Mouse (Mus musculus): ENCODE measurements at regions not wholly inside any gene's neighbourhood (a gene's known extent, or its start where the extent isn't known, plus 50 kb on each side); places are given as distances from the start of the nearest gene placed in this dataset.

DNA sequence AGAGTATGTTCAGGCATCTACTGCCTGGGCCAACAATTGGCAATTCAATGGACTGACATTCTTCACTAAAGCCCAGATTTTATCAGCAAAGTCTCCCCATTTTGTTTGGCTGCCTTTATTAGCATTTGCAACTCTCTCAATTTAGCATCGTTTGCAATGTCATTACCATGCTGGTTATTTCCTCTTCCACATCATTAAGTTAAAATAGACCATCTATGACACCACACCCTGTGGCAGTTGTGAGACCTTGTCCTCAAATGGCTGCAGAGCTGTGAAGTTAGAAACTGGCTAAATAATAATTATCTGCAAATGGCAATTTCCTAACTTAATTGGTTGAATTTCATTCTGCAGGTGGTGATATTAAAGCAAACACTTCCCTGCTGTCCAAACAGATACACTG is 381.8 kb downstream of the H2al1n start:
- no peak for DNase-seq
- intact Hi-C loops (cut with DNase I), result no loop called here

DNA sequence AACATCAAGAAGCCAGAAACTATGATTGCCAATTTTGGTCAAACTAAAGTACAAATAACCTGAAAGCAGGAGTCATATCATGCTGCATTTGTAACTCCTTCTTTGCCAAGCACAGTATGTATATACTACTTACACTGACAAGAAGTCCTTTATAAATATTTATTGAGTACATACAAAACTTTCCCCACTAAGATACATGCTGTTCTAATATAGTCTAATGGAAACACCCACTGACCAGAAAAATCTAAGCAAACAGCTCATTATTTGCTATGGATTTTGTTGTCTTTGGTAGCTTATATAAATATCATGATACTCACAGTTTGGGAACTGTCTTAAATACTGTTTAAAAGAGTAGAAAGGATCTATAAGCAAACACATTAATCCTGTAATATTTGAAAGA is 385.9 kb downstream of the H2al1n start:
- no peak for DNase-seq
- intact Hi-C loops (cut with DNase I), result no loop called here

DNA sequence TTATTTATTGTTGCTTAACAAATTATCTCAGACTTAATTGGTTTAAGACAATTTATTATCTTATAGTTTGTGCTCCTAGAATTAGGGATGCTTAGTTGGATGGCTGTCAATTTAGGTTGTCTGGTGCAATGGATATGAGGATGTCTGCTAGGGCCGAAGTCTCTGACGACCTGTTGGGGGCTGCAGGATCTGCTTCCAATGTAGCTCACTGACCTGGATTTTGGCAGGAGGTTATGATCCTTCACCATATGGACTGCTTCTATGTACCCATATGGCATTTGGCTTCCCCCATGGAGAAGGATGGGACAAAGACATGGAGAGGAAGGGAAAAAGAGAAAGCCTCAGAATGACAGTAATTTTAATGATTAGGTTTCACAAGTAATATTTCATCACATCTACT is 391.0 kb downstream of the H2al1n start:
- intact Hi-C loops (cut with DNase I), result no loop called here
- no peak for DNase-seq

DNA sequence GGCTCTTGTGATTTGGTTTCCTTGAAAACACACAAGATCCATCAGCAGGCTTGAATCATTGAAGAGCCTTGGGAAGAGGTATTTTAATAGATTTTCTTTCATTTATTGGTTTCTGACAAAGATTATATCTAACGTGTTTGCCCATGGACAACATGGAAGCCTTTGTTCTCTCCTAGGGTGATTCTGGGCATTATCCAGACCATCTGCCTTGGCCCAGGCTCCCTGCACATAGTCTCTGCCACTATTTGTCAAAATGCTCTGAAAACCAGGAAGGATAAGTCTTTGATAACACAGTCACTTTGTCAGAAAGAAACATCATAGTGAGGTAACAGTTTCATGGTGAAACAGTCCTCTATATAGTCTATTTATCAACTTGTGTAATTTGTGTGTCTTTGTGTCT is 398.2 kb downstream of the H2al1n start:
- intact Hi-C loops (cut with DNase I), result no loop called here
- DNase-seq, result no peak

DNA sequence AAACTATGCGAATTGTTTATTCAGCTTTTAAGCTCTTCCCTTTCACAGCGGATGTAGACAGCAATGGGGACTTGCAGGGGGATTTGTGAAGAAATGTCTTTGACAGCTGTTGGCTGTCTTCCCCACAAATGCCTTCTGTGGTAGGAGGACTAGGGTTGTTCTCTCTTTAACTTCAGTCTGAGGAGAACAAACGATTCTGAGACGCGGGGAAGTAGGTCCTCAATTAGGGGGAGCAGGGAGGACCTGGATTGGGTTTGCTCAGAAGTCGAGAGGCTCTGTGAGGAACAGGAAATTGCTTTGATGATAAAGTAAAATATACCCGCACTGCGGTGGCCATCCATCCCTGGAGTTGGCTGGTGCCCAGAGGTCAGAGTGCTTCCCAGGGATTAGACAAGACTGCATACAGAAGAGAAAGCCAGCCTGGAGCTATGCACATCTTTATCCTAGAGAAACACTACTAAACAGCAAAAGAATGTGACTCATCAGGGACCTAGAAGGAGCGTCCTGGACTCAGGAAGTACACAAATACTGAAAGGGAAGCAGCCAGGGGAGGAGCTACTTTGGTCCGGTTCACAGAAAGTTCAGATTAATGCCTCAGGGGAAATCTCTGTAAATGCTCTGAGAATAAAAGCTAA is 417.4 kb downstream of the H2al1n start:
- intact Hi-C loops (cut with DNase I), result no loop called here
- DNase-seq, result peak in 1 of 2 experiments; percentile 4

DNA sequence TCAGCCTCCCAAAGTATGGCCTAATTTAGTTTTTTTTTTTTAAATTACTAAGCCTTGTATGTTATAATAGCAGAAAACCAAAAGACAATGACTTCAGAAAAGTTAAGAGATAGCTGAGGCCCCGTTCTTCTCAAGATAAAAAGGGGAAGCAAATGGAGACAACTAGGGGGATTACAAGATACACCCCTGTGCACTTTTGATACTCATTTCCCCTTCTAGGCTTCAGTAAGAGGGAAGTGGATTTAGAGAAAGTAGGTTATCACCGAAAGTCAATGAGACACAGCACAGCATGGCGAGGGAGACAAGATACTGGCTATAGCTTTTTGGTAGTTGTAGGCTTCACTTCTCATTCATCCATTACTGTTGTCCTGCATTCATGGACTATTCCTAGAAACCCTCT is 428.4 kb downstream of the H2al1n start:
- intact Hi-C loops (cut with DNase I), result no loop called here

DNA sequence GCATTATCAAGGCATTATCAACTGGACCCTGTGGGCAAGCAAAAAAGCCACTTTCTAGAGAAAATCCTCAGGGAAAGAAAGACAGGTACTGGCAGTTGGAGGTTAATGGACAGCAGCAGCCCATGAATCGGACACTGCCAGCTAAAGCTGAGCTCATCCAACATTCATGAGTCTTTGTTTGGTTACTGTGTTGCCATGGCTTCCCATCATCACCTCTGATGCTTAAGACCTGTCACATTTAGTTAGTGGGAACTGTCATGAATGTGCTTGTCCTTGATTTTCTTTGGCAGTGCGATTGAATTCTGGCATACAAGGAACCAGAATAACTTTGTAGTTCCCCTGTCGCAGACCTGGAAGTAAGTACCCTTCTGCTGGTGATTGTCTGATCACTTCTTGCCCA is 453.9 kb downstream of the H2al1n start:
- intact Hi-C loops (cut with DNase I), result loop anchor here (5.0 kb wide), 1 partner anchor 607 kb away; no protein-coding TSS in a partner anchor
- no peak for DNase-seq

More for the DNA sequence above, 428.4 kb downstream of the H2al1n start:
- DNase-seq, result no peak

DNA sequence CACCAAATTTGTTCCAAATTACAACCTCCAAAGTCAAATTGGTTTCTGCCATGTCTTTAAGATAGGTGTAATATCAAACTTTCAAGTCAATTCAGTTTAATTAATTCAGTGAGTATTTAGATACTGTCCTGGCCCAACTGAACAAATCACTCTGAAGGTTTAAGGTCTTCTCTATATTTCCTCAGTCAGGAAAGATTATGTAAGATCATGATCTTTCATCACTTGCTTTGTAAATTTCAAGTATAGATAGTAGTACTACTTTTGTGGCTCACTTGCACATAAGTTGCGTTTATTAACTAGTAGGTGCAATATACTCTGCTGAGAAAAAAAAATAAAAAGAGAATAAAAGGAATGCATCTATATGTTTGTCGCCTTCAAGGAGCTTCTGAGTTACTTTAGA is 485.4 kb downstream of the H2al1n start:
- no peak for DNase-seq
- intact Hi-C loops (cut with DNase I), result no loop called here

DNA sequence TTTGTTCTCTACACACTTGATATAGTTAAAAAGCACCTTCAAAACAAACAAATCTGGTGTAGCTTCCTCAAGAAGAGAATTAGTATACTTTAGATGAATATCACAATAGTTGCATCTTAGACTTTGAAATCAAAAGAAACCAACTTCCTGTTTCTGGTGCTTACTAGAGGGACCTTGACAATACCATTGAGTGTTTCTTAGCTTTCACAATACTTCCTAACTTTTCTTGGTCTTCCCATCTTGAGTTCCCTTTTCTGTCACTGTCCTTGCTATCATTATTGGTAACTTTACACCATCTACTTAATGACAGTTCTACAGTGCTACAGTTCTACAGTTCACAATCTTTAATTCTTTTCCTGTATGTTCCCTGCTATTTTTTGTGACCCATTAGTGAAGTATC is 528.1 kb downstream of the H2al1n start:
- intact Hi-C loops (cut with DNase I), result no loop called here
- DNase-seq, result no peak

All from gastrocnemius, postnatal 36 days (tissue).